Mouse (Mus musculus) ES-Bruce4 (cell line): ENCODE measurements around the gene Pde7b. TPM values are rescaled to one million over a fixed set of nuclear protein-coding genes. Genes with fewer than 3 reads are reported as not detected.

Source experiments
- H3K27ac ChIP-seq: 2 replicates; pipeline ENCODE4 v1.5.1; 2012; ENCODE audit warnings: low read length, inconsistent platforms; ENCODE audit not compliant: insufficient read depth
- H3K27me3 ChIP-seq: 2 replicates; pipeline ENCODE4 v1.6.1; 2012; ENCODE audit warnings: mild to moderate bottlenecking, low read length, inconsistent platforms; ENCODE audit not compliant: control insufficient read depth, poor library complexity, insufficient read depth, severe bottlenecking
- H3K36me3 ChIP-seq: 2 replicates; pipeline ENCODE4 v1.6.1; 2012; ENCODE audit warnings: inconsistent platforms, mild to moderate bottlenecking, low read length, moderate library complexity; ENCODE audit not compliant: control insufficient read depth, poor library complexity, insufficient read depth, severe bottlenecking
- H3K4me1 ChIP-seq: one replicate; pipeline ENCODE4 v1.8.1; 2011; ENCODE audit warnings: low read length; ENCODE audit not compliant: control insufficient read depth, insufficient read depth
- H3K4me3 ChIP-seq: 2 replicates; pipeline ENCODE4 v1.5.1; 2011; ENCODE audit warnings: low read depth, mild to moderate bottlenecking, low read length
- H3K9ac ChIP-seq: 2 replicates; pipeline ENCODE4 v1.6.1; 2012; ENCODE audit warnings: low read depth, mild to moderate bottlenecking, inconsistent platforms; ENCODE audit not compliant: poor library complexity, severe bottlenecking
- H3K9me3 ChIP-seq: replicated peaks from 2 replicates; pipeline ENCODE4 v1.6.1; 2012; ENCODE audit warnings: mild to moderate bottlenecking, low read length, inconsistent platforms; ENCODE audit not compliant: control insufficient read depth, poor library complexity, insufficient read depth, severe bottlenecking
- CTCF ChIP-seq: IDR thresholded peaks from one replicate; pipeline ENCODE4 v1.8.1; 2011; ENCODE audit warnings: low read depth, low read length
- EP300 ChIP-seq: IDR thresholded peaks from 2 replicates; pipeline ENCODE4 v1.6.1; 2011; ENCODE audit warnings: low read depth, low read length; ENCODE audit not compliant: insufficient read depth
- POLR2A ChIP-seq: IDR thresholded peaks from one replicate; pipeline ENCODE4 v1.8.1; 2011; ENCODE audit warnings: low read length; ENCODE audit not compliant: insufficient read depth
- polyA plus RNA-seq: library from polyadenylated mRNA; stranded (reverse); fragments of >200 nt; gene quantifications from 2 replicates; pipeline ENCODE4 v1.2.4, GENCODE M21; 2011; ENCODE audit warnings: low read depth; ENCODE audit not compliant: missing spikeins, insufficient read depth, insufficient read length

Pde7b gene
- polyA plus RNA-seq, 1 experiment, result 0.18 TPM

- H3K9ac ChIP-seq, result no peak overlapping the region
- no peaks in the 10 kb centered on the region for H3K9me3 ChIP-seq
- H3K27me3 ChIP-seq, result no peaks in the 10 kb centered on the region
- no peaks in the 10 kb centered on the region for H3K36me3 ChIP-seq
- TF ChIP-seq EP300 (no peak), POLR2A (no peak), CTCF (no peak)
- H3K4me1 ChIP-seq, result no peaks in the 10 kb centered on the region
- H3K4me3 ChIP-seq, result no peak overlapping the region
- no peak overlapping the region for H3K27ac ChIP-seq
Measured at GRCm38 (mm10) chr10:20606007-20606406, 118.9 kb downstream of the Pde7b start.

DNA sequence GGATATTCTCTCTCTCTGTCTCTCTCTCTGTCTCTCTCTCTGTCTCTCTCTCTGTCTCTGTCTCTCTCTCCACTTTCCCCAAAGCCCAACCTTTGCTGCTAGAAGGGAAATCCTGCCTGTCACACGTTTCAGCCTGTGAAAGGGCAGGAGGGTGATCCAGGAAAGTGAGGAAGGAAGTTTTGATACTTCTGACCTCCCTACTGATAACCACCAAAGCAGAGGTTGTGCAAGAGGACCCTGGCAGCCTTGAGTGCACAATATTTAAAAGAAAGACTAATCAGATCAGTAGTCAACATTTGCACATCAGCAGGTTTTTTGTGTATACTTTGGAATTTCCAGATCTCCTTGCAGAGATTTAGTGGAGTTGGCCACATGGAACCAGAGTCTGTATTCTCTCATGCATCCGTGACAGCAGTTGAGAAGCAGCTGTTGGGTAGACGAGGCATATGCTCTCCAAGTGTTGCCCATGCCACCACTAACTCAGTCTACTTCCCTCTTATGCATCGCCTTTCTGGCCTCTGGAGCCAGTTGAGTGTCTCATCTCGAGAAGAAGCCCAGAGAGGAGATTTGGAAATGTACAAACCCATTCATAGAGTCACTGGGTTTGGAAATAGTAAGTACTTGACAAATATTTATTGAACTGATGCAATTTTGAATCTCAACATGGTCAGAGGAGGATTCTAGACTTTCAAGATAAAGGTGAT, 129.6 kb downstream of the Pde7b start:
- H3K4me3 ChIP-seq, result no peak overlapping the region
- H3K9me3 ChIP-seq, result no peaks in the 10 kb centered on the region
- H3K9ac ChIP-seq, result no peak overlapping the region
- no peaks in the 10 kb centered on the region for H3K4me1 ChIP-seq
- no peaks in the 10 kb centered on the region for H3K27me3 ChIP-seq
- no peak overlapping the region for H3K27ac ChIP-seq
- TF ChIP-seq EP300 (no peak), CTCF (no peak), POLR2A (no peak)
- H3K36me3 ChIP-seq, result no peaks in the 10 kb centered on the region

- Histone ChIP-seq H3K4me1 (no peaks in the 10 kb centered on the region), H3K9ac (no peak overlapping the region), H3K9me3 (no peaks in the 10 kb centered on the region), H3K4me3 (no peak overlapping the region), H3K27me3 (no peaks in the 10 kb centered on the region), H3K27ac (no peak overlapping the region), H3K36me3 (no peaks in the 10 kb centered on the region)
- TF ChIP-seq CTCF (no peak), EP300 (no peak), POLR2A (no peak)
Measured at GRCm38 (mm10) chr10:20594015-20594414, 130.9 kb downstream of the Pde7b start.

- Histone ChIP-seq H3K36me3 (no peaks in the 10 kb centered on the region), H3K27me3 (no peaks in the 10 kb centered on the region), H3K9ac (no peak overlapping the region), H3K4me3 (no peak overlapping the region), H3K9me3 (no peaks in the 10 kb centered on the region), H3K27ac (no peak overlapping the region), H3K4me1 (no peaks in the 10 kb centered on the region)
- TF ChIP-seq CTCF (no peak), POLR2A (no peak), EP300 (no peak)
Measured at GRCm38 (mm10) chr10:20590100-20590499, 134.8 kb downstream of the Pde7b start.

- Histone ChIP-seq H3K27ac (no peak overlapping the region), H3K9ac (no peak overlapping the region), H3K4me1 (no peaks in the 10 kb centered on the region), H3K27me3 (no peaks in the 10 kb centered on the region), H3K9me3 (no peaks in the 10 kb centered on the region), H3K4me3 (no peak overlapping the region), H3K36me3 (no peaks in the 10 kb centered on the region)
- TF ChIP-seq EP300 (no peak), CTCF (no peak), POLR2A (no peak)
Measured at GRCm38 (mm10) chr10:20585959-20586358, 138.9 kb downstream of the Pde7b start.

DNA sequence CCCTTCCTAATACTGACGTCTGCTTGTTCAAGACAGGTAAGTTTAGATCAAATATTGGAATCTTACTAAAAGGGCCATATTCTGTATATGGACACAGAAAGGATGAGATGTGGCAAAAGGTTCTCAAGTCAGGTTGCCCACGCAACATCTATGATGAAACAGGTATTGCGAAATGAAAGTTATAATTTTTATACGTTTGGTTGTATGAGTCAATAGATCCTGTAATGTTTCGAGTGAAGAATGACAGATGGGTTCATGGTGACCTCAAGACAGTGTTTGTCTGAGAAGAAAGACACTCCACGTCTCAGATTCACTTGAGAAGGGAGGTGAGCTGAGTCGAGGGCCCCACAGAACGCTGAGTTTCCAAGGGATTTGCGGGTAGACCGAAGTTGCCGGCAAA, 149.9 kb downstream of the Pde7b start:
- TF ChIP-seq CTCF (no peak), POLR2A (no peak), EP300 (no peak)
- Histone ChIP-seq H3K27ac (no peak overlapping the region), H3K36me3 (no peaks in the 10 kb centered on the region)

More for the DNA sequence above, 149.9 kb downstream of the Pde7b start:
- no peaks in the 10 kb centered on the region for H3K9me3 ChIP-seq
- no peaks in the 10 kb centered on the region for H3K27me3 ChIP-seq
- no peak overlapping the region for H3K9ac ChIP-seq
- no peaks in the 10 kb centered on the region for H3K4me1 ChIP-seq
- H3K4me3 ChIP-seq, result no peak overlapping the region
